Mouse (Mus musculus) liver, embryonic 16.5 days (tissue): Measurements from ENCODE around the gene Pdss2. TPM values are rescaled to one million over a fixed set of nuclear protein-coding genes. Genes with fewer than 3 reads are reported as not detected.
A peak's percentile ranks its signal among the peaks of the same experiment; 100 is the strongest.

Source experiments
- ATAC-seq: fragments of 200-750 bp; cut with Nextera tagmentation; 2 replicates; pipeline ENCODE4 v1.8.0; 2017; ENCODE audit warnings: low read depth, mild to moderate bottlenecking, moderate number of reproducible peaks, moderate library complexity
- H3K27ac ChIP-seq: fragments of 300-500 bp; sonication (generic); 2 replicates; pipeline ENCODE4 v1.5.1; 2014; ENCODE audit warnings: mild to moderate bottlenecking, low read length
- H3K27me3 ChIP-seq: fragments of 300-500 bp; sonication (generic); 2 replicates; pipeline ENCODE4 v1.6.1; 2014; ENCODE audit warnings: low read depth, low read length, mixed read lengths; ENCODE audit not compliant: control insufficient read depth, insufficient read depth
- H3K36me3 ChIP-seq: fragments of 300-500 bp; sonication (generic); 2 replicates; pipeline ENCODE4 v1.6.1; 2014; ENCODE audit warnings: mild to moderate bottlenecking; ENCODE audit not compliant: control insufficient read depth, insufficient read depth
- H3K4me1 ChIP-seq: fragments of 300-500 bp; sonication (generic); 2 replicates; pipeline ENCODE4 v1.6.1; 2014; ENCODE audit warnings: low read depth, low read length, mixed read lengths; ENCODE audit not compliant: control insufficient read depth
- H3K4me2 ChIP-seq: fragments of 300-500 bp; sonication (generic); 2 replicates; pipeline ENCODE4 v1.6.1; 2014; ENCODE audit warnings: low read depth, low read length, mixed read lengths
- H3K4me3 ChIP-seq: fragments of 300-500 bp; sonication (generic); 2 replicates; pipeline ENCODE4 v1.5.1; 2014; ENCODE audit warnings: low read depth, mild to moderate bottlenecking, low read length
- H3K9ac ChIP-seq: fragments of 300-500 bp; sonication (generic); 2 replicates; pipeline ENCODE4 v1.6.1; 2014; ENCODE audit warnings: low read depth, low read length
- H3K9me3 ChIP-seq: fragments of 300-500 bp; sonication (generic); replicated peaks from 2 replicates; pipeline ENCODE4 v1.6.1; 2016; ENCODE audit warnings: low read length; ENCODE audit not compliant: control insufficient read depth
- WGBS: fragments of 180-500 bp; shearing (Covaris S2); extraction: QIAGEN DNeasy Blood & Tissue Kit; methylation state at CpG from one replicate; pipeline ENCODE4 v1.1.7; 2014; ENCODE audit not compliant: insufficient replicate concordance; 5-methylcytosine and 5-hydroxymethylcytosine counted together
- polyA plus RNA-seq: library from polyadenylated mRNA; unstranded; fragments of >200 nt; fragmentation: Nextera tagmentation; extraction: Ambion mirVana; gene quantifications from 2 replicates; pipeline ENCODE4 v1.2.1, GENCODE M21; 2015

Gene Pdss2
- polyA plus RNA-seq, 1 experiment from 2014 or later, result 6.4 TPM

- 57% methylated on average over 4 of the region's 4 CpGs for WGBS
- no peaks in the 10 kb centered on the region for H3K27me3 ChIP-seq
- no peak for ATAC-seq
- no peaks in the 10 kb centered on the region for H3K9me3 ChIP-seq
- no peak overlapping the region for H3K4me2 ChIP-seq
- H3K4me3 ChIP-seq, result no peak overlapping the region
- H3K36me3 ChIP-seq, result no peaks in the 10 kb centered on the region
- no peak overlapping the region for H3K27ac ChIP-seq
- no peak overlapping the region for H3K9ac ChIP-seq
- H3K4me1 ChIP-seq, result no peaks in the 10 kb centered on the region; the same call in 1 of the 2 replicates
Measured at GRCm38 (mm10) chr10:43234522-43234921, 13.2 kb downstream of the Pdss2 start.

- Histone ChIP-seq H3K27ac (no peak overlapping the region), H3K9ac (no peak overlapping the region), H3K4me3 (no peak overlapping the region), H3K9me3 (no peaks in the 10 kb centered on the region), H3K4me1 (no peaks in the 10 kb centered on the region; the same call in 1 of the 2 replicates), H3K27me3 (no peaks in the 10 kb centered on the region), H3K36me3 (no peaks in the 10 kb centered on the region), H3K4me2 (no peak overlapping the region)
- 81% methylated on average over 3 of the region's 3 CpGs for WGBS
- no peak for ATAC-seq
Measured at GRCm38 (mm10) chr10:43235011-43235410, 13.7 kb downstream of the Pdss2 start.

GRCm38 (mm10) chr10:43235758-43236669 is 14.7 kb downstream of the Pdss2 start:
- no peak overlapping the region for H3K27ac ChIP-seq
- 74% methylated on average over 5 of the region's 5 CpGs for WGBS
- no peaks in the 10 kb centered on the region for H3K9me3 ChIP-seq
- no peak overlapping the region for H3K9ac ChIP-seq
- H3K4me1 ChIP-seq, result no peaks in the 10 kb centered on the region; the same call in 1 of the 2 replicates
- no peak for ATAC-seq
- H3K4me2 ChIP-seq, result no peak overlapping the region
- no peaks in the 10 kb centered on the region for H3K36me3 ChIP-seq
- no peaks in the 10 kb centered on the region for H3K27me3 ChIP-seq
- H3K4me3 ChIP-seq, result no peak overlapping the region

- H3K9me3 ChIP-seq, result no peaks in the 10 kb centered on the region
- no peak overlapping the region for H3K4me3 ChIP-seq
- H3K27me3 ChIP-seq, result no peaks in the 10 kb centered on the region
- H3K9ac ChIP-seq, result no peak overlapping the region
- 84% methylated on average over 8 of the region's 8 CpGs for WGBS
- ATAC-seq, result no peak
- H3K4me2 ChIP-seq, result no peak overlapping the region
- no peaks in the 10 kb centered on the region for H3K36me3 ChIP-seq
- H3K27ac ChIP-seq, result no peak overlapping the region
- peaks cover 12% of the 10 kb centered on the region for H3K4me1 ChIP-seq
Measured at GRCm38 (mm10) chr10:43242215-43242614, 20.9 kb downstream of the Pdss2 start.

GRCm38 (mm10) chr10:43244262-43244806 is 23.0 kb downstream of the Pdss2 start:
- H3K9me3 ChIP-seq, result no peaks in the 10 kb centered on the region
- H3K4me3 ChIP-seq, result no peak overlapping the region
- no peak overlapping the region for H3K27ac ChIP-seq
- no peak for ATAC-seq
- 33% methylated on average over 3 of the region's 3 CpGs for WGBS
- H3K4me1 ChIP-seq, result peaks cover 12% of the 10 kb centered on the region
- H3K27me3 ChIP-seq, result no peaks in the 10 kb centered on the region
- H3K36me3 ChIP-seq, result no peaks in the 10 kb centered on the region
- no peak overlapping the region for H3K9ac ChIP-seq
- no peak overlapping the region for H3K4me2 ChIP-seq

GRCm38 (mm10) chr10:43245461-43246200 is 24.3 kb downstream of the Pdss2 start:
- Histone ChIP-seq H3K36me3 (no peaks in the 10 kb centered on the region), H3K4me3 (no peak overlapping the region), H3K9ac (no peak overlapping the region), H3K9me3 (no peaks in the 10 kb centered on the region), H3K4me2 (no peak overlapping the region), H3K27me3 (no peaks in the 10 kb centered on the region), H3K4me1 (peaks cover 12% of the 10 kb centered on the region), H3K27ac (no peak overlapping the region)
- peak; percentile 51; the same call in 1 of the 2 replicates for ATAC-seq
- 35% methylated on average over 17 of the region's 17 CpGs for WGBS

- no peaks in the 10 kb centered on the region for H3K9me3 ChIP-seq
- no peak overlapping the region for H3K27ac ChIP-seq
- 69% methylated on average over 5 of the region's 5 CpGs for WGBS
Measured at GRCm38 (mm10) chr10:43247994-43248393, 26.7 kb downstream of the Pdss2 start.

GRCm38 (mm10) chr10:43252324-43252723 is 31.0 kb downstream of the Pdss2 start:
- Histone ChIP-seq H3K4me3 (no peak overlapping the region), H3K9ac (no peak overlapping the region), H3K27me3 (no peaks in the 10 kb centered on the region), H3K27ac (no peak overlapping the region), H3K36me3 (no peaks in the 10 kb centered on the region), H3K9me3 (no peaks in the 10 kb centered on the region), H3K4me1 (no peaks in the 10 kb centered on the region), H3K4me2 (no peak overlapping the region)
- ATAC-seq, result no peak
- 46% methylated on average over 4 of the region's 4 CpGs for WGBS

More at GRCm38 (mm10) chr10:43247994-43248393, 26.7 kb downstream of the Pdss2 start:
- H3K9ac ChIP-seq, result no peak overlapping the region
- H3K36me3 ChIP-seq, result no peaks in the 10 kb centered on the region
- no peak overlapping the region for H3K4me2 ChIP-seq
- no peaks in the 10 kb centered on the region for H3K27me3 ChIP-seq
- peaks cover 12% of the 10 kb centered on the region for H3K4me1 ChIP-seq
- no peak overlapping the region for H3K4me3 ChIP-seq
- ATAC-seq, result no peak
